Mouse (Mus musculus) heart, adult 2 months (tissue): ENCODE results near the gene Izumo1r. TPM values are rescaled to one million over a fixed set of nuclear protein-coding genes. Genes with fewer than 3 reads are reported as not detected.
A peak's percentile ranks its signal among the peaks of the same experiment; 100 is the strongest.

Experiments
- DNase-seq, 2 experiments: peaks; one replicate each; pipeline ENCODE4 v3.0.0; 2021
- H3K27ac ChIP-seq: fragments of 200-600 bp; 2 replicates; pipeline ENCODE4 v1.8.1; 2022
- H3K27me3 ChIP-seq: fragments of 200-500 bp; 2 replicates; pipeline ENCODE4 v1.6.1; 2012; ENCODE audit warnings: mild to moderate bottlenecking, low read length, inconsistent platforms, mixed read lengths; ENCODE audit not compliant: control insufficient read depth, insufficient read depth
- H3K36me3 ChIP-seq: fragments of 200-500 bp; 2 replicates; pipeline ENCODE4 v1.6.1; 2012; ENCODE audit warnings: low read length, inconsistent platforms; ENCODE audit not compliant: control insufficient read depth, insufficient read depth
- H3K4me1 ChIP-seq: fragments of 200-500 bp; 2 replicates; pipeline ENCODE4 v1.6.1; 2011; ENCODE audit warnings: low read length; ENCODE audit not compliant: control insufficient read depth, insufficient read depth
- H3K4me3 ChIP-seq: fragments of 200-600 bp; 2 replicates; pipeline ENCODE4 v1.8.1; 2022
- H3K79me2 ChIP-seq: fragments of 200-500 bp; replicated peaks from 2 replicates; pipeline ENCODE4 v1.6.1; 2012; ENCODE audit warnings: mild to moderate bottlenecking, inconsistent platforms, low read length, moderate library complexity, mixed read lengths; ENCODE audit not compliant: control insufficient read depth, insufficient read depth
- H3K9ac ChIP-seq: fragments of 200-500 bp; 2 replicates; pipeline ENCODE4 v1.6.1; 2012; ENCODE audit warnings: low read depth, mild to moderate bottlenecking, control low read depth, inconsistent platforms, low read length, mixed read lengths
- CTCF ChIP-seq: fragments of 200-600 bp; IDR thresholded peaks from 2 replicates; pipeline ENCODE4 v1.8.1; 2022; ENCODE audit warnings: antibody characterized with exemption, mild to moderate bottlenecking, moderate library complexity
- EP300 ChIP-seq: fragments of 200-500 bp; IDR thresholded peaks from 2 replicates; pipeline ENCODE4 v1.6.1; 2011; ENCODE audit warnings: low read depth, low read length, control low read depth; ENCODE audit not compliant: insufficient read depth
- POLR2A ChIP-seq: fragments of 200-500 bp; IDR thresholded peaks from 2 replicates; pipeline ENCODE4 v1.6.1; 2011; ENCODE audit warnings: mild to moderate bottlenecking, low read depth, low read length, control low read depth; ENCODE audit not compliant: insufficient read depth
- WGBS: fragments of 180-500 bp; shearing (Covaris S2); methylation state at CpG from one replicate; pipeline ENCODE4 v1.1.7; 2018; 5-methylcytosine and 5-hydroxymethylcytosine counted together
- intact Hi-C: fragments of 180-260 bp; cut with DNase I; formaldehyde crosslinking; loops from one replicate; pipeline ENCODE4 v1.15.1; 2025
- polyA plus RNA-seq: library from polyadenylated mRNA; depleted of rRNA; stranded (reverse); fragments of >200 nt; gene quantifications from 2 replicates; pipeline ENCODE4 v1.2.3, GENCODE M21; 2012
- total RNA-seq, 2 experiments: library from RNA; stranded (reverse); gene quantifications; 2 replicates each; pipeline ENCODE4 v1.2.3; 2021

Gene Izumo1r
- total and polyA plus RNA-seq, 3 experiments: 0.29 TPM; not detected in 2

DNA sequence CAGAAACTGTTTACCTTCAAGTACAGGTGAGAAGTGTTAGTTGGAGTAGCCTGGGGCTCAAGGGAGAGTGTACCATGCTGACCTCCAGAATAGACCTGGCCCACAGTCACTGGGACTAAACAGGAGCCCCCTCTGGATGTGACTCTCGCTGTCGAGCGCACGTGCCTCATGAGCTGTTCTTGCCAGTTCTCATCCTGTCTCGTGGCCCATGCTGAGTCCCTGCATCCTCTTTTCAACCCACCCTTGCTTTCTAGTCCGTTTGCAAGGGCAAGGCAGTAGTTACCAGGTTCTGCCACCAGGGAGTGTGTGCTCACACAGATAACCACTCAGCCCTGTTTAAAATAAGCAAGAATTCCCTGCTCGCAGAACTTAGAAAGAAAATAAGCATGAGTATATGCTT is 36.8 kb downstream of the Izumo1r start:
- WGBS: 18% methylated on average over 7 of the region's 7 CpGs

DNA sequence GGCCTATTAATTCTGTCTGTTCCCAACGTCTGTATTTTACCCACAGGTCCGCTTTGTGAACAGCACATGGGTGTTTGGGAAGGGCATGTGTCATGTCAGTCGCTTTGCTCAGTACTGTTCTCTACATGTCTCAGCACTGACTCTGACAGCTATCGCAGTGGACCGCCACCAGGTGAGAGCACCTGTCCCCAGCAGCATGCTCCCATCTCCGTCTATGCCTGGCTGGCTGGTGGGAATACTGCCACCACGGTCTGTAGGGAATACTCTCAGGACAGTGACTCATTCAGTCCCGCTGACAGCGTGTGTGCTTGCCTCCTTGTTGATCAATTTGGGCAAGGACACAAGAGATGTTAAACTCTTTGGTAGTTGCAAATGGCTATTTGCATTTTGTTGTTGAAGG is 39.0 kb downstream of the Izumo1r start:
- intact Hi-C loops: loop anchor here (5.0 kb wide), 1 partner anchor 348 kb away; no protein-coding TSS in a partner anchor
- WGBS: 71% methylated on average over 9 of the region's 9 CpGs
- TF ChIP-seq EP300 (no peak), POLR2A (no peak), CTCF (no peak)

More for the DNA sequence above, 36.8 kb downstream of the Izumo1r start:
- H3K79me2 ChIP-seq: no peaks in the 10 kb centered on the region
- H3K4me3 ChIP-seq: no peak overlapping the region
- no peak overlapping the region for H3K27ac ChIP-seq
- H3K27me3 ChIP-seq: peaks cover 1% of the 10 kb centered on the region; the same call in 1 of the 2 replicates
- no peaks in the 10 kb centered on the region for H3K36me3 ChIP-seq
- DNase-seq: peak in 1 of 2 experiments; percentile 28
- no peaks in the 10 kb centered on the region for H3K4me1 ChIP-seq
- intact Hi-C loops: loop anchor here (1.0 to 5.0 kb wide), 2 partner anchors 148 to 345 kb away; no protein-coding TSS in a partner anchor
- TF ChIP-seq CTCF: peak; percentile 69
- no peak for TF ChIP-seq EP300
- TF ChIP-seq POLR2A: no peak
- H3K9ac ChIP-seq: no peak overlapping the region

DNA sequence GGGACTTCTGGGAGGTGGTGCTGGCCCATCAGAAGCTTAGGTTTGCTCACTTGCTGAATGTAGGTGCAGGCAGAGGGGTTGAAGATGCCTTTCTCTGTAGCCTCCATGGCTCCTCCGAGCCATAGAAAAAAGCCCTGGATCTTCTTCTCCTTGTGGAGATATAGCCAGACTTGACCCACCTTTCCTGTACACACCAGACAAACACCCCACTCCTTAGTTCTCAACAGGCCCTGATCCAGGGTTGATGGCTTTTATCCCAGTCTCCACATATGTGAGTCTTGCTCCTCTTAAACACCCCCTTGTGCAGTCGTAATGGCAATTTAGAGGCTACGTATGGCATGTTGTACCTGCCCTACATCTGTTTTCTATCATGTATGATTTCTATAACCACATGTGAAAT is 40.6 kb downstream of the Izumo1r start:
- no peak for TF ChIP-seq EP300
- no peak for TF ChIP-seq POLR2A
- TF ChIP-seq CTCF: no peak
- intact Hi-C loops: no loop called here
- Histone ChIP-seq H3K27me3 (peaks cover 14% of the 10 kb centered on the region), H3K36me3 (no peaks in the 10 kb centered on the region), H3K9ac (no peak overlapping the region), H3K79me2 (no peaks in the 10 kb centered on the region), H3K4me3 (no peak overlapping the region), H3K4me1 (no peaks in the 10 kb centered on the region), H3K27ac (no peak overlapping the region)
- DNase-seq: no peak
- 76% methylated on average over 3 of the region's 3 CpGs for WGBS

More for the DNA sequence above, 39.0 kb downstream of the Izumo1r start:
- no peak for DNase-seq
- Histone ChIP-seq H3K79me2 (no peaks in the 10 kb centered on the region), H3K36me3 (no peaks in the 10 kb centered on the region), H3K9ac (no peak overlapping the region), H3K4me1 (no peaks in the 10 kb centered on the region), H3K27ac (no peak overlapping the region), H3K4me3 (no peak overlapping the region), H3K27me3 (peaks cover 14% of the 10 kb centered on the region)

DNA sequence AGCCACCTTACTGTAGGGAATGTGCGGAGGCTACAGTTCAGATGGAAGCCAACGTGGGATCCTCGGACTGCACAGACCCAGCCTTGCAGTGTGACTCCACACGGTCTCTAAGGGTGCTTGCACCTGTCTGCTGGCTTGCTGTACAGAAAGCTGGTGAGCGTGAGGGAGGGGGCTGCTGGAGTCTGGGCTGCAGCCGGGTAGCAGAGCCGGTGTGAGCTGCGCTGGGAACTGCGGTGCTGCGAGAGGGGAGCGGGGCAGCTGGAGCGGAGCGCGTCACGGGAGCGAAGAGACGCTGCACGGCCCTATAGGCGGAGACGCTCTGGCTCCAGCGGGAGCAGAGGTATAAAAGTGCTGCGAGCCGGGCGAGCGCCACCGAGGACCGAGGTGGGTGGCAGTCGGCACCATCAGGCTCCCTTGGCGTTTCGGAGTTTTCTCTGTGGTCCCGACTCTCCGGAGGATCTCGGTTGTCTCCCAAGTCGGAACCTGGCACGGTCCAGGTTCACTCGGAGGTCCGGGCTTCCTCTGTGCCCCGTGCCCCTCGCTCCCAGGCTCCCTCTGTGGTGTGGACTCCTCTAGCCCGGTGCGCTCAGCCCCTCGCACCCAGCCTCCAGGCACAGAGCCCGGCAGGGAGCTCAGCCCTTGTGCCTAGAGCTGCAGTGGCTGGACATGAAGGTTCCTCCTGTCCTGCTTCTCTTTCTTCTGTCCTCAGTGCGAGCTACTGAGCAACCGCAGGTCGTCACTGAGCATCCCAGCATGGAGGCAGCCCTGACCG is 43.7 kb downstream of the Izumo1r start, which contains the start of gene Gpr83:
Gene Gpr83 (plus strand): TSS at position 343 of the 772 bp plus-strand sequence.
- peaks cover 14% of the 10 kb centered on the region for H3K27me3 ChIP-seq
- peak within 1 kb of the TSS; percentile 24; the same call in 1 of the 2 replicates for H3K4me3 ChIP-seq

DNA sequence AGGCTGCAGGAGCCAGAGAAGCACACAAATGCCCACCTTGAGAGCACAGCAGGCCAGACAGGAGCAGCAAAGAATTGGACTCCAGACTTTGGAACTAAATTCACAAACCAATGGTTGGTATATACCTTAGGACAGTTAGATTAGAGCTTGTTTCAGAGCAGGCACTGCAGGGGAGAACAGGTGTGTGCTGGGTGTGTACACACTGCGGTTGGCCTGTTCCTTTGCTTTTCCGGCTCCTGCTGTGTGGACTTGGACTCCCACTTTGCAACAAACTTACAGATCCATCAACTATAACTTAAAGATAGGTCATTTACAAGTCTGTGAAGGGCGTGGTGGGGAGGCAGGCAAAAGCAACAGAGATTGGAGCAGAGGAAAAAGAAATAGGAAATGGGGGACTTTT is 45.0 kb downstream of the Izumo1r start:
- Histone ChIP-seq H3K36me3 (no peaks in the 10 kb centered on the region), H3K27ac (no peak overlapping the region), H3K9ac (no peak overlapping the region), H3K79me2 (no peaks in the 10 kb centered on the region), H3K4me3 (no peak overlapping the region), H3K27me3 (peaks cover 14% of the 10 kb centered on the region), H3K4me1 (no peaks in the 10 kb centered on the region)
- intact Hi-C loops: no loop called here
- DNase-seq: no peak
- TF ChIP-seq EP300 (no peak), POLR2A (no peak), CTCF (no peak)
- 88% methylated on average over 3 of the region's 3 CpGs for WGBS

More for the DNA sequence above, 43.7 kb downstream of the Izumo1r start, which contains the start of gene Gpr83:
- Histone ChIP-seq H3K36me3 (no peaks in the 10 kb centered on the region), H3K4me1 (no peaks in the 10 kb centered on the region), H3K9ac (no peak within 1 kb of the TSS), H3K79me2 (no peaks in the 10 kb centered on the region), H3K27ac (no peak within 1 kb of the TSS)
- intact Hi-C loops: no loop called here
- no peak for TF ChIP-seq EP300
- no peak for TF ChIP-seq POLR2A
- TF ChIP-seq CTCF: no peak
- 4% methylated on average over 47 of the region's 47 CpGs for WGBS
- DNase-seq: no peak

DNA sequence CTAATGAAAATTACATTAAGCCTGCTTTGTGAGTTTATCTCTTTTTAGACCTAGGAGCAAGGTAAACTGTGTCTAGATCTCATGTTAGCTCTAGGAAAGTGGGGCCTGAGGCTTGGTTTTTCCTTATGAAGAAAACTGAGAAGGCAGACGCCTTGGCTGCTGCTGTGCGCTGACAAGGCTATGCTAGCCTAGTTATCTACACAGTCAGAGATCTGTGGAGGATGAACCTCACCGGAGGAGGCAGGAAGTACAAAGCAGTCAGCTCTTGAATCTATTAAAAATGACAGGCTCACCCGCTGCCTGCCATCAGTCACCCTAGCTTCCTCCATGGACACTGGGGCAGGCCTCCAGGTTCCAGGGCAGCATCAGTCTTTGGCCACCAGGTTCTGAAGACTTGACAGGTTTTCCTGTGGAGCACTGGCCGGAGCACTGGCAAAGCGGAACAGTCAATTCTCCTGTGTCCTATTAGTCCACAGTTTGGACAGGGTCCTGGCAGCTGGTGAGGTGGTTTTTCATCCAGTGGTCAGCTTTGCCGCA is 45.5 kb downstream of the Izumo1r start:
- no peak for DNase-seq
- WGBS: 56% methylated on average over 7 of the region's 7 CpGs
- Histone ChIP-seq H3K4me1 (no peaks in the 10 kb centered on the region), H3K27me3 (peaks cover 14% of the 10 kb centered on the region), H3K79me2 (no peaks in the 10 kb centered on the region), H3K27ac (no peak overlapping the region), H3K4me3 (no peak overlapping the region), H3K9ac (no peak overlapping the region), H3K36me3 (no peaks in the 10 kb centered on the region)
- intact Hi-C loops: no loop called here
- no peak for TF ChIP-seq EP300
